Mouse (Mus musculus) T-cell, adult 66 days (primary cell): Measurements from ENCODE around the gene Ly6c1. TPM values are rescaled to one million over a fixed set of nuclear protein-coding genes. Genes with fewer than 3 reads are reported as not detected.

Source experiments
- total RNA-seq, 2 experiments: library from RNA; stranded (reverse); gene quantifications; 3 replicates in 1 of 2; 4 replicates in 1 of 2; pipeline ENCODE4 v1.2.4; 2023

Gene Ly6c1
- 10 to 100 TPM; 44.8 to 50.1 TPM for total RNA-seq

DNA sequence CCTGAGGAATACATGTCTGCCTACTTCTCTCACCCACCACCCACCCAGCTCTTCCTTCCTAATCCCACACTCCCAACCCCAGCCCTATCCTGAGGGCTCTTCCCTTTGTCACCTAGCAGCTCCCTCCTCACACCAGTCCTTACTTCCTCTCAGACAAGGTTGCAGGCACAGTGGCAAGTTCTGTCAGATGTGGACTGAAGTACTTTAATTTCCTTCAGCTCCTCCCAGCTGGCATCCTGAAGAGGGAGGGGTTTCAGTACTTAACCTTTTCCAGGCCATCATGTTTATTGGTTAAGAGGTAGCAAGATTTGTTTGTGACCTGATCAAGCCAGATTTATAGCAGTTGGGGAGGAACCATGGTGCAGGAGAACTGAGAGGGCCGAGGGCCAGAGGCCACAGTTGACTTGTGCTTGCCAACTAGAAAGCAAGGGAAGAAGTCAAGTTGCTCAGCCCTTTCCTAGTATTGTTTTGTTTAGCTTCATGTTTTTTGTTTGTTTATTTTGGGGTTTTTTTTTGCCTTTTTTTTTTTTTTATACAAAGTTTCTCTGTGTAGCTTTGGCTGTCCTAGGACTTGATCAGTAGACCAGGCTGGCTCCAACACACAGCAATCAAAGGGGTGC is at the start of gene Ly6c1:
Ly6c1 (minus strand) TSS at position 189 of the 620 bp plus-strand sequence.

Other genes starting within 250 kb of the Ly6c1 start
- not detected for gene Gml2, start 229.8 kb downstream of the Ly6c1 start, total RNA-seq
- under 1 TPM in 1 of 2 experiments, not detected in 1; 0.36 TPM for gene 2010109I03Rik, start 151.8 kb downstream of the Ly6c1 start, total RNA-seq
- not detected for gene Ly6i, start 65.4 kb downstream of the Ly6c1 start, total RNA-seq
- gene Ly6a, start 50.8 kb downstream of the Ly6c1 start, total RNA-seq: 10 to 100 TPM; 42.6 to 46.7 TPM
- 100 to 1,000 TPM; 127 to 151 TPM for gene Ly6c2, start 63.1 kb upstream of the Ly6c1 start, total RNA-seq
- gene Ly6g, start 106.4 kb upstream of the Ly6c1 start, total RNA-seq: not detected
- gene BC025446, start 167.5 kb upstream of the Ly6c1 start, total RNA-seq: not detected
- gene Ly6f, start 219.6 kb upstream of the Ly6c1 start, total RNA-seq: not detected